Mouse (Mus musculus) kidney, postnatal 25 days (tissue): ENCODE results near the gene Olfr573-ps1.

Source experiments
- DNase-seq, 2 experiments: peaks; one replicate each; pipeline ENCODE4 v3.0.0; 2021; ENCODE audit warnings: mixed read lengths in 2 of 2

Gene Olfr573-ps1

GRCm38 (mm10) chr7:102942475-102942874 is at the start of gene Olfr573-ps1:
Gene Olfr573-ps1 (minus strand): TSS chr7:102942575.
- no peak for DNase-seq

DNA sequence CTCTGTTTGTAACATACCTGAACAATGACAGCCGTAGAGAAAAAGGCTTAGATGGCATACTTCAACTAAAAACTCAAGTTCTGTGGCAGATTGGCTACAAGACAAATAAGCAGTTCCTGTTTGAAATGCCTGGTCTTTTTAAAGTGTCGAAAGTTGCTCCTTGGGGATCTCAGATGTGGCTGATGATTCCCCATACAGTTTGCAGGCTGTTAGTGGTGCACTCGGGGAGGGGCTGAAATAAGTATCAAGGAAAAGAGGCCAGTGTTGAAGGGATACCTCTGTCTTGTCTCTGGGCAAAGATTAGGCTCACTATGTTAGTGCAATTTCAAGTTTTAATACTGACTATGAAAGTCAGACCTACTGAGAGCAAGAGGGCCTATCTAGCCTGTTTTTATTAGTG is 46.8 kb upstream of the Olfr573-ps1 start, which contains the start of gene Olfr578:
Gene Olfr578, minus strand, starts transcription at position 101 of the 400 bp plus-strand sequence.
- no peak for DNase-seq

DNA sequence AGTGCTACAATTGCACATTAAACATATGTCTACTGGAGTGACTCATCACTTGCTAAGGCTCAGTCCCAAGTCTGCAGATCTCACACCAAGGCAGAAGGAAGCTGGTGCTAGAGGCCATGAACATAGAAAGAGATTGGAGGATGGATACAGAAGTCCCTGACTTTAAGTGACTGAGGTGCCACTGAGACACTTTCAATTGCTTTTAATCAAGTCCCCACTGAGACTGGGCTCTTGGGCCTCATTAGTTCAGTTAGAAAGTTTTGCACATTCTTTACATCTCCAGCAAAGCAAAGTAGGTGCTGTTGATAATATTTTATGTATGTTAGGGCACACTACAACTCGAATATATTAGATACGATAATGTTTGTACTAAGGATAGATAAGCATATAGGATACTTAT is 33.5 kb upstream of the Olfr573-ps1 start, which contains the start of gene Olfr577:
Gene Olfr577, minus strand, starts transcription at position 101 of the 400 bp plus-strand sequence.
- no peak for DNase-seq

DNA sequence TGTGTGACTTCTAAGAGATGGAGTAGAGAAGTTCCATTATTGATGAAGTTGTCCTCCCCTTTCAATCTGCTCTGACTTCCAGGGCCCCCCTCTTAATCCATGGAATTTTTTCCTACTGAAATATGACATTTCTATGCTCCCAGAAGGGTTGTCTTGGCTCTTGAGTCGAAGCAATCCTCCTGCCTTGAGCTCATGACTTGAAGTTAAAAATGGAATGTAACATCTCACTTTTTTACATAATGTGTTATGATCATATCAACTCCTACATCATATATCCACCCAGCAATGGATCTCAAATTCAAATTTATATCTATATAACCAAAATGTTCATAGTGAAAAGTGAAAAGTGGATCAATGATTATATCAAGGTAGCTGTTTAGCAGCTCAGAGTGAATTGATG is 32.0 kb upstream of the Olfr573-ps1 start:
- no peak for DNase-seq

DNA sequence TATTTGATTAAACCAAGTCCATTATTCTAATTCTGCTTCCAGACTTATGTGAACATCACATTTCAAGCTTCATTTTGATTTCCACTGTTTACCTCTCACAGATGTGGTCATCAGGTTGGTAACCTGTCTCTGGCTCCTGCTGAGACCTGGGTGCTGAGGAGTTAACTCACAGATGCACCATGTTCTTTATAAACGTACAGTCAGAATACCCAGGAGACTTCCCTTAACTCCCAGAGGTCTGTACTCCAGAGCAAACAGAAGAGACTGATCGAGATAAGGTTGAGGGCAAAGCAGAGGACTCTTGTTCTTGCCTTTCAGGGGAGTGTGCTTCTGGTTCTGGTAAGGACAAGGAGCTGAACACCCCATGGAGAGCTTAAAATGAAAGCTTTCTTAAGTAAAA is 20.0 kb upstream of the Olfr573-ps1 start, which contains the start of gene Olfr576:
Gene Olfr576, plus strand, starts transcription at position 301 of the 400 bp plus-strand sequence.
- no peak for DNase-seq

- DNase-seq, result no peak
These were observed 16.2 kb upstream of the Olfr573-ps1 start, which contains the start of gene Olfr575 for GRCm38 (mm10) chr7:102958593-102958992. Gene Olfr575 (minus strand): TSS chr7:102958775.

DNA sequence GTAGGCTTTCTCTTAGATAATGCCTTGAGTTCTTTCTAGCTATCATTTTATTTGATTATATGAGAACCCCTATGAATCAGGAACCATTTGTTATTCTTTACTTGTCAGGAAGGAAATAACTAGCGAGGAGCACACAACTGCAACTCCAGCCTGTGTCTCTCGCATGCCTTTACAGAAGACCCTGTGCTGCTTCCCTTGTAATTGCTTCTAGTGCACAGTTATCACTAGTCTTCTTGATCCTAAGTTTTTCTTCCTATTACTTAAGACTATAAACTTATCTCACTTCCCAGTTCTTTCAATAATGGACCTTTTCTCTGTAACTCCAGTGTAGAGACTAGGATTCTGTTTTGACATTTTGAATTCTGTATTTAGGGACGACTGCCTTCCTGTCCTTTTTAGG is 15.8 kb upstream of the Olfr573-ps1 start:
- no peak for DNase-seq

DNA sequence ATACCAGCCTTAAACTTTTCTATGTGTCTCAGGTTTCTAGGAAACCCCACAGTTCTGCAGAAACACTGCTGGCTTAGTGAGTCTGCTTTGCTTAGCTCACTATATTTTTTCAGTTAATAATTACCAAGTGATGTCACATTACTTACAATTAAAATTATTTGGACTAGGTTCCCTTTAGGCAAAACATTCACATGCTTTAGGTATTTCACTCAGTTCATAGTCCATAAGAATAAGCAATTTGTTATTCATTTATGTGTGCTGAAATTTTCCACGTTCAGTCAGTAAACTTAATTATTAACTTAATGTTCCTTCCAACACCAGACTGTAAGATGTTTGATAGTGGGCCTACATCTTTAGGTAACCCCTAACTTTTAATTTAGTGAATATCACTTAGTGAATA is 8.4 kb upstream of the Olfr573-ps1 start:
- DNase-seq, result no peak

DNA sequence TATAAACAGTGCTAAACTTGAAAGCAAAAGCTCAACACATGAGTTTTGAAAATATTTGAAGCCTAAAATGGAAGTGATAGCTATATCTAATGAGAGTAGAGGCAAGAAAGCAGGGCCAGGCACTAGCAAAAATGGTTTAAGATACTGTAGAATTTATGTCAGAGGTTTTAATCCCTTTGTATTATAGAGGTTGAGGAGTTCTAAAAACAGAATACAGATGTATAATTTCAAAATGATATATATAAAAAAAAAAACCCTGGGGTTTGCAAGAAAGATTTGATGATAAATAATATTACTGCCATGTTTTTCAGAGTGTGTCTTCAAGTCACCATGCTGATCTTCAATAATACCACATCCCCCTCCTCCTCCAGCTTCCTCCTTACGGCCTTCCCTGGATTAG is 5.8 kb upstream of the Olfr573-ps1 start, which contains the start of gene Olfr574:
Gene Olfr574, plus strand, starts transcription at position 301 of the 400 bp plus-strand sequence.
- DNase-seq, result no peak

DNA sequence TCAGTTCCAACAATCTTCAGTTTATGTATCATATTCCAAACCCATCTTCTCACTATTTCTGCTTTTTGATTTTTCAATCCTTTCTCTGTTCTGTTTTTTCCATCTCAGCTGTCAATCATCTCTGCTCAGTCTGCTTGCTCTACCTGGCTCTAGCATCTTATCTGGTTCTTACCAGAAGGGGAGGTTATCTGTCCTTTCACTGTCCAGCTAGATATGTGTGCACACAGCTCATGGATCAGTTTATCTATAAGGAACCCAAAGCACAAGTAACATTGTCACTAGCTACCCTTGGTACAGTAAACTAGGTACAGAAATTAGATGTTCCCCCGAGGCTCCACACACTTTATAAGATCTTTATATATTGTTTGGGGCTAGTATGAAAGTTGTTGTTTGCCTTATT is 1.0 kb upstream of the Olfr573-ps1 start:
- no peak for DNase-seq

DNA sequence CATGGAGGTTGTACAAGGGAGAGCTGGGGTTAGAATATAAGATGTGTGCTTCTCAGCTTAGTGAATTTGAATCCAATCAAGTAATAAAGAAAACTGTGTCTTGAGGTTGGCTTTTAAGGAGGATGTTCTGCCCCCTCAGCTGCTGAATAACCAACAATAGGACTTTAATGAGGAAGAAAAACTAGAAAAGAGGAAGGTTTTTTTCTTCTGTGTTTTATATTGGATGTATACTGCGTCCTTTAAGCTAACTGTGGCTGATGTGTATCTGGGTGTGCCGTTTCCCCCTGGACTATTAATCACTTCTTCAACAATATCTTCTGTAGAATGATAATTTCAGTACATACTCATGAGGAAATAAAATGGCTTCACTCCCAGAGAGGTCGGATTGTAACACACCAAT is 15.3 kb downstream of the Olfr573-ps1 start:
- DNase-seq, result no peak

DNA sequence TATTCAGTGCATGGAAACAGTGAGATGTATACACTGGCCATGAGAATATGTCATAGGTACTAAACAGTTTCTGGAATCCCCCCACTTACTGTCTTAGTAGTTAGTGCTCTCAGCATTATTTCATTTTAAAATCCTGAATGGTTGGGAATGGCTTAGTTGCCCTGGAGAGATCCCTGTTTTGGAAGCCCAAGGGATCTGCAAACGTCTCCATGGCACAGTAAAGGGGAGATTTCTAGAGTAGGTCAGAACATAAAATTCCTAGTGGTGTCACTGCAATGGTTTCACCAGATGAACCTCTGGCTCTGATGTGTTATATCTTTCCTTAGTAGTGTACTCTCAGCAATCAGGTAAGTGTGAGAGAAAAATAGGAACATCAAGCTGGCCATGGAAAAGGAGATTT is 18.3 kb downstream of the Olfr573-ps1 start, which contains the start of gene Olfr572:
Gene Olfr572, plus strand, starts transcription at position 301 of the 400 bp plus-strand sequence.
- no peak for DNase-seq

DNA sequence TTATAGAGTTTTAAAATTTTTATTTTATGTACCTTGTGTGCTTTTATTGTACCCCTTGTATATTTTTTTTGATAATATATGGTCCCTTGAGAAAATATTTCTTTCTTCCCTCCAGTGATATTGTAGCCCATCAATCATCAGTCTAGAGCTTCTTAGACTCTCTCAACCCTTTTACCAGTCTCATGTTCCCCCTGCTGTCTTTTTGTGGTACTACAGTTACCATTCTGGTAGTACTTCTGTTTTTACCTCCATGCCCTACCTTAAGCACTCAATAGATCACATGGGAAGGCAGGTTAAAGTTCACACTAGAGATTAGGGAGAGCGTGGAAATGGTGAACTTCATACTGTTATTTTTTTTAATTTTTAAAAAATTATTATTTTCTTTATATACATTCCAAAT is 22.7 kb downstream of the Olfr573-ps1 start:
- peak in 1 of 2 experiments; percentile 17 for DNase-seq

- DNase-seq, result no peak
These were observed 25.1 kb downstream of the Olfr573-ps1 start, which contains the start of gene Olfr571 for GRCm38 (mm10) chr7:102917032-102917875. Gene Olfr571 (minus strand): TSS chr7:102917536.

GRCm38 (mm10) chr7:102916405-102916804 is 26.0 kb downstream of the Olfr573-ps1 start:
- DNase-seq, result no peak

DNA sequence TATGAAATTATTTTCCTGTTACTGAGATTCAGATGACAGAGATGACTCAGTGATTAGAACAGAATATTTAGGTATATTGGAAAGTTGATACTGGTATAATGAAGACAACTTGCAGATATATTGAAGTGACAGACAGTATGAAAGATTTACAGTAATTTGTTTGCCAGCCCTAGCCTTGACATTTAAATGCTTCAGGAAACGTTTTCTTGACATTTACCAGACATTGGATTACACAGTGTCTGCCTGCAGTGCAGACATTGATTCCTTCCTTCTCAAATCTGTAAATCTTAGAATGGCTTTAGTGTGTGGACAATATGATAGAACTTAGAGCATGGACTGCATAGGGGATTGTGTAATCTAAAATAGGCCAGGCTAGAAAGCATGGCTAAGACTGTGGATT is 27.1 kb downstream of the Olfr573-ps1 start:
- no peak for DNase-seq
